In genomic region chr19:26748676-26749075, GRCm38 (mm10) we compare ENCODE assay signal across 7 mouse cellular contexts.
DNase-seq lines count a peak whose midpoint lies in the region; ATAC-seq and TF ChIP-seq lines count a peak whose summit lies in the region.

No protein-coding gene starts in this region.

- H3K9ac ChIP-seq in lung, postnatal 0 days (replicated peaks; ENCODE audit: low read depth): peak overlapping the region; percentile 58
- peak overlapping the region; percentile 41; the same call in 1 of the 2 replicates for H3K9ac ChIP-seq in embryonic facial prominence, embryonic 15.5 days
- peak overlapping the region; percentile 74 for H3K9ac ChIP-seq in limb, embryonic 13.5 days
- H3K9ac ChIP-seq in stomach, embryonic 16.5 days (ENCODE audit: low read length): peak overlapping the region; percentile 74

- TF ChIP-seq EP300 in lung, postnatal 0 days (IDR thresholded peaks at IDR 0.05): no peak

- H3K9me3 ChIP-seq in lung, postnatal 0 days (ENCODE audit: low read length): no peaks in the 10 kb centered on the region
- no peaks in the 10 kb centered on the region for H3K9me3 ChIP-seq in embryonic facial prominence, embryonic 15.5 days (replicated peaks)
- no peaks in the 10 kb centered on the region for H3K9me3 ChIP-seq in limb, embryonic 13.5 days
- no peaks in the 10 kb centered on the region for H3K9me3 ChIP-seq in stomach, embryonic 16.5 days (replicated peaks; ENCODE audit: control insufficient read depth, low read length)

- TF ChIP-seq CTCF in lung, postnatal 0 days (IDR thresholded peaks at IDR 0.05): no peak

- H3K4me1 ChIP-seq in lung, postnatal 0 days (ENCODE audit: insufficient read depth, low read depth, low read length): peaks cover 11% of the 10 kb centered on the region; the same call in 1 of the 2 replicates
- H3K4me1 ChIP-seq in embryonic facial prominence, embryonic 15.5 days: peaks cover 15% of the 10 kb centered on the region
- peaks cover 32% of the 10 kb centered on the region for H3K4me1 ChIP-seq in limb, embryonic 13.5 days
- peaks cover 18% of the 10 kb centered on the region; the same call in 1 of the 2 replicates for H3K4me1 ChIP-seq in stomach, embryonic 16.5 days (ENCODE audit: control insufficient read depth, insufficient read depth, low read length)

- peak overlapping the region; percentile 95 for H3K27ac ChIP-seq in lung, postnatal 0 days (ENCODE audit: low read length)
- H3K27ac ChIP-seq in embryonic facial prominence, embryonic 15.5 days (replicated peaks): peak overlapping the region; percentile 99
- H3K27ac ChIP-seq in limb, embryonic 13.5 days: peak overlapping the region; percentile 98
- peak overlapping the region; percentile 99 for H3K27ac ChIP-seq in stomach, embryonic 16.5 days (ENCODE audit: low read length)

- under 1% methylated on average over 6 of the region's 6 CpGs for WGBS in lung, postnatal 0 days
- WGBS in embryonic facial prominence, embryonic 15.5 days: 0% methylated on average over 6 of the region's 6 CpGs
- 0% methylated on average over 6 of the region's 6 CpGs for WGBS in limb, embryonic 13.5 days
- WGBS in stomach, embryonic 16.5 days: under 1% methylated on average over 6 of the region's 6 CpGs

- H3K27me3 ChIP-seq in lung, postnatal 0 days (replicated peaks; ENCODE audit: insufficient read depth, low read length): no peaks in the 10 kb centered on the region
- no peaks in the 10 kb centered on the region for H3K27me3 ChIP-seq in embryonic facial prominence, embryonic 15.5 days
- no peaks in the 10 kb centered on the region for H3K27me3 ChIP-seq in limb, embryonic 13.5 days
- H3K27me3 ChIP-seq in stomach, embryonic 16.5 days (ENCODE audit: control insufficient read depth, insufficient read depth, low read length): no peaks in the 10 kb centered on the region

- peak overlapping the region; percentile 57 for H3K4me2 ChIP-seq in lung, postnatal 0 days (replicated peaks; ENCODE audit: low read depth, low read length)
- peak overlapping the region; percentile 61 for H3K4me2 ChIP-seq in embryonic facial prominence, embryonic 15.5 days (replicated peaks)
- peak overlapping the region; percentile 78 for H3K4me2 ChIP-seq in limb, embryonic 13.5 days (replicated peaks)
- H3K4me2 ChIP-seq in stomach, embryonic 16.5 days (ENCODE audit: low read depth, low read length): peak overlapping the region; percentile 82

- H3K36me3 ChIP-seq in lung, postnatal 0 days (ENCODE audit: insufficient read depth, low read length): no peaks in the 10 kb centered on the region
- peaks cover 3% of the 10 kb centered on the region; the same call in 1 of the 2 replicates for H3K36me3 ChIP-seq in embryonic facial prominence, embryonic 15.5 days
- 0 out of 2 replicates have a peak, but pooled peaks cover 3% of the 10 kb centered on the region for H3K36me3 ChIP-seq in limb, embryonic 13.5 days
- 0 out of 2 replicates have a peak, but pooled peaks cover 4% of the 10 kb centered on the region for H3K36me3 ChIP-seq in stomach, embryonic 16.5 days (ENCODE audit: control insufficient read depth, insufficient read depth, low read length)

- H3K4me3 ChIP-seq in lung, postnatal 0 days (ENCODE audit: low read depth, low read length): peak overlapping the region; percentile 53
- peak overlapping the region; percentile 57 for H3K4me3 ChIP-seq in embryonic facial prominence, embryonic 15.5 days (replicated peaks)
- peak overlapping the region; percentile 54 for H3K4me3 ChIP-seq in limb, embryonic 13.5 days
- H3K4me3 ChIP-seq in stomach, embryonic 16.5 days (replicated peaks; ENCODE audit: low read length): peak overlapping the region; percentile 66

- DNase-seq in lung, postnatal 0 days (ENCODE audit: low spot score): peak; percentile 57
- DNase-seq in lung, postnatal 4 days: no peak
- no peak for DNase-seq in left cerebral cortex, adult 11 months (ENCODE audit: low spot score)
- no peak for DNase-seq in adrenal gland, postnatal 14 days

- no peak for ATAC-seq in lung, postnatal 0 days
- no peak for ATAC-seq in embryonic facial prominence, embryonic 15.5 days (ENCODE audit: insufficient number of reproducible peaks, low FRiP score, low TSS enrichment, low read depth)
- no peak for ATAC-seq in limb, embryonic 13.5 days (ENCODE audit: low FRiP score, low read depth)
- ATAC-seq in stomach, embryonic 16.5 days (ENCODE audit: insufficient read depth, low FRiP score): no peak
